Mouse (Mus musculus) spleen, adult 18-20 months (tissue): ENCODE results near the gene Scube2.

Source experiments
- DNase-seq, 2 experiments: peaks; one replicate each; pipeline ENCODE4 v3.0.0; 2022; ENCODE audit warnings: mixed read lengths in 2 of 2

The Scube2 gene

GRCm38 (mm10) chr7:109850531-109850930 is 14.9 kb downstream of the Scube2 start:
- no peak for DNase-seq

DNA sequence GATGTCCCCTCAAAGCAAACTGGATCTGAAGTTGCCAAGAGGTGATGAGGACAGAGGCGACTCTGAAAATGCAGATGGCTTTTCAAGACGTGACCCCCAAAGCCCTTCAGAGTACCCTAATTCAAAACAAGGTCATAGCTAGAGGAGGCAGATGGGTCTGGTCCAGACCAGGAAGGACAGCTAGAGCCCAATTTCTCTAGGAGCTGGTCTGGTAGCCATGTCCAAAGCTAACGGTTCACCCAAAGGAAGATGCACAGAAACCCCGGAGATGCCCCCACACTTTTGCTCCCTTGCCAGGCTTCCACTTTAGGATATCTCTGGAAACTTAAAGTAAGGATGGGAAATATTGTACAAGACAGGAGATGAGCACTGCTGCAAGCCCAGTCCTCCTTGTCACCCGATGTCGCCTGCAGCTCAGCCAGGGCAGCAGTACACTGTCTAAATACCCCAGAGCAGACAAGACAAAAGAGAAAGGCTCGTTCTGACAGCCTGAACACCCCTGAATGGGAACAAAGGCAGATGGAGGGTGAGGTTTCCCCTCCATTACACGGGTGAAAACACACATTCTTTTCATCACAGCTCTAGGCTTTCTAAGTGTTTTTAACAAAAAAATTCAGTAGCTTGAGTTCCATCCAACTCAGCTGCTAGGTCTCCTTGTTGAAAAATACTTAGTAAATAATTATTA is 15.6 kb downstream of the Scube2 start:
- DNase-seq: no peak

GRCm38 (mm10) chr7:109848867-109849733 is 16.4 kb downstream of the Scube2 start:
- DNase-seq: no peak

DNA sequence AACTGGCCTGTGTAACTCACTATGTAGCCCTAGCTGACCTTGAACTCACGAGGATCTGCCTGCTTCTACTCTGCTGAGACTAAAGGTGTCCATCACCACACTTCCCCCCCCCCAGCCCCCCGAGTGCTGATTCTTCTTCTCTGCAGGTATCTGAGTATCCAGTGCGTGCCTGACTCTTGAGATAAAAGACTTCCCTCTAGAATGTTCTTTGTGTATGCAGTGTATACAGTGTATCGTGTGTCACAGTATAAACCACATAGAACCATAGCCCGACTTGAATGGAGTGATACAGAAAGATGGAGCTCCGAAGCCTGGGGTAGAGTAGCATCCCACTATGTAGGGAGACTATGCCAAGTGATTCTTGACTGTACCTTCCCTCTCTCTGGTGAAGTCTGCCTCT is 21.4 kb downstream of the Scube2 start:
- no peak for DNase-seq

- no peak for DNase-seq
These were observed 23.7 kb downstream of the Scube2 start for GRCm38 (mm10) chr7:109841618-109842418.

- no peak for DNase-seq
These were observed 24.4 kb downstream of the Scube2 start for GRCm38 (mm10) chr7:109841031-109841430.

GRCm38 (mm10) chr7:109838613-109839012 is 26.9 kb downstream of the Scube2 start:
- DNase-seq: no peak

- DNase-seq: no peak
These were observed 27.8 kb downstream of the Scube2 start for GRCm38 (mm10) chr7:109837651-109838050.

DNA sequence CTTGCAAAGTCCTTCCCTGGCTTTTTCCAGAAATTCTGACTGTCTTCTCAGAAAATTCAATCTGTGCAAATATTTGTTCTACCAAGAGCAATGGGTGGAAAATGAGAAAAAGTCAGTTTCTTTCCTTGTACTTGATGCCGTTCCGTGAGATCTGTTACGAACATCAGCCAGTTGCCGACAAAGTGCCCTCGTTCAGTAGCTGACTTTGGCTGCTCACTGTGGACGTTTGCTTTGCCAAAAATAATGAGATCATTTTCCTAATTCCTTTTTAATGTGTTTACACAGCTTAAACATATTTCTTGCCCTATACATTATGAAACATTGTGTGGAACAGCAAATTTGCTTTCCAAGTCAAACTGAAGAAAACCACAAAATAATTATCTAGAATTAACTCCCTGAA is 30.6 kb downstream of the Scube2 start:
- no peak for DNase-seq

GRCm38 (mm10) chr7:109831376-109831775 is 34.1 kb downstream of the Scube2 start:
- no peak for DNase-seq

- DNase-seq: no peak
These were observed 38.6 kb downstream of the Scube2 start for GRCm38 (mm10) chr7:109826911-109827310.

DNA sequence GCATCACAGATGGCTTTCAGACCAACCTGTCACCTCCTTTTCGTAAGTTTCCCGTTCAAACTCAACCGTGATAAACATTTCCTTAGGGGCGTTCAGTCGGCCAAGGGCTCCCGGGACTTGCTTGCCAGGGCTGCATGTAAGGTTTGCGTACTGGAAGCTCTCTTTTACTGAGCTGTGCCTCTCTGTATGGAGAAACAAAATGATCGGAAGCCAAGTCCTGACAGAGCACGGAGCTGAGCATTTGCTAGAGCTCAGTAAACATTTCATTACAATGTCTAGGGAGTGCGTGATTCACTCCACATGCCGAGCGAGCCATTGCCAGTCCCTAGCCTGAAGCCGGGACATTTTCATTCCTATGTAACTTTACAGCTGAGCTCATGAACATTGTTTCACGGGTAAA is 40.2 kb downstream of the Scube2 start:
- DNase-seq: no peak

- DNase-seq: no peak
These were observed 46.9 kb downstream of the Scube2 start for GRCm38 (mm10) chr7:109818600-109818999.

DNA sequence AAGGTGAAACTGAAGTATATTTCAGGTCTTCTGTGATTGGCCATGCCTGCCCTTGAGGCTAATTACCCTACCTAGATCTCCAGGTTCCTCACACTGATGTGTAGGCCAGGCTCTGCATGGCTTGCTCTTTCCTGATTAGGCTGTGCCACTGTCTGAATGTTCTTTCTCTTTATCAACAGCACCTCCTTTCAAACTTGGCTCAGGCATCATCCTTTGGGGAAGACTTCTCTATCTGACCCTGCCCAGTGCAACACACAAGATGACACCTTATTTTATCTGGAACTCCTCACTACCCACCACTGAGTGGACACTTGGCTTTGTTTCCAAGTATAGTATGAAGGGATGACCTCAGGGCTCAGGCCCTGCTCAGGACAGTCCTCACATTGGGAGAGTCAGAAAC is 47.5 kb downstream of the Scube2 start:
- DNase-seq: no peak

DNA sequence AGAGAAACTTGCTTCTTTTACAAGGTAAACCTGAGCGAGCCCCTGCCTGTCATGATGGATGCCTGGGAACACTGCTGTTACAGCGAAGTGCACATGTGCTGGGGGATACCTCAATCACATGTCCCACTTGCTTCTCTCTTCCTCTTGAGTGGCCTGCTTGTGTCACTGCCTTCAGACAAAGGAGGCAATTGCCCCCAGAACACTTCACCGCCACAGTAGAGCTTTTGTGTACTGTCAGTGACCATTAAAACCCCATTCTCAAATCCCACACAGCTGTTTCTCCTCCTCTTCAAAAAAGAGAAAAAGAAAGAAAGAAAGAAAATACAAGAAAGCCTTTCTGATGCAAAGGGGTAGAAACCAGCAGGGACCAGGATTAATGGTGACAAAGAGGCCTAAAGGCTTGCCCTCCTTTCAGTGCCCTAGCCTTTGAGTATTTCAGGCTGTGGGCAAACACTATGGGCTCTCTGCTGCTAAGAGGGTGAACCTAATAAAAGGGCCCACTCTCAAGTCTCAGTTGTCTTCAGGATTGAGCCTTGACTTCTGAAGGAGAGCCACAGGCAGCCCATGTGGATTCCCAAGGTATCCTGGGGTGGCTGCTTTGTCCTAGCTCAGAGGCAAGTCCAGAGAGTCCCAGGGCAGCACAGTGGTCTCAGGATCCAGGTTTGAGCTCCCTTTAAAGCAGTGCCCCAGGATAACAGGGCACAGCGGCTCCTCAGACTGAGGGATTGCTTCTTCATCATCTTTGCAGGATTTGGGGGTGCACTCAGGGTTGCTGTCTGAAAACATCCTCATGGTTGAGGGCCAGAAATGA is 51.9 kb downstream of the Scube2 start:
- no peak for DNase-seq

- DNase-seq: no peak
These were observed 57.6 kb downstream of the Scube2 start for GRCm38 (mm10) chr7:109807616-109808485.

GRCm38 (mm10) chr7:109804843-109805242 is 60.6 kb downstream of the Scube2 start:
- DNase-seq: peak in 1 of 2 experiments; percentile 45

- DNase-seq: no peak
These were observed 61.1 kb downstream of the Scube2 start for GRCm38 (mm10) chr7:109804355-109804754.

GRCm38 (mm10) chr7:109803516-109803915 is 62.0 kb downstream of the Scube2 start:
- DNase-seq: no peak

- DNase-seq: no peak
These were observed 64.9 kb downstream of the Scube2 start for GRCm38 (mm10) chr7:109800626-109801025.

DNA sequence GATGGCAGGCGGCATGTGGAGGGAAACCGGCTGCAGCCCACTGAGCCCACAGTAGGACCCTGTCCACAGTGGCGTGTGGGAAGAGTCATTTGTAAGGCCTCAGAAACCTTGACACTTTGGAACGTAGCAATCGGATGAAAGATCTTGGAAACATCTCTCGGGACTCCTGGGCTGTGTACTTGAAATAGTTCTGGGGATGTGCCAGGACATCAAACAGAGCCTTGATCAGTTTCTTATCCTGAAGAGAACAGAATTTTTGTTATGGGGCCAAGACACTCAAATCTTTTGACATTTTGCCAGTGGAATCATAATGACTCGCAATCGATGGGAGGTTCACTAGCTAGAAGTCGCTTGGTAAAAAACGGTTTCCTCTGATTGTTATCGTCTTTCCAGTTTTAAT is 66.3 kb downstream of the Scube2 start:
- DNase-seq: no peak
